ENCODE assay signal across 8 mouse cellular contexts in genomic region chr11:98968716-98969495, GRCm38 (mm10). TPM values are rescaled to one million over a fixed set of nuclear protein-coding genes. Genes with fewer than 3 reads are reported as not detected.
A peak's percentile ranks its signal among the peaks of the same experiment; 100 is the strongest.
DNase-seq lines count a peak whose midpoint lies in the region; ATAC-seq lines count a peak whose summit lies in the region.

No protein-coding gene starts in this region.

- WGBS in heart, embryonic 10.5 days: 14% methylated on average over 20 of the region's 20 CpGs
- WGBS in forebrain, embryonic 11.5 days: 2% methylated on average over 20 of the region's 20 CpGs
- 2% methylated on average over 19 of the region's 20 CpGs for WGBS in neural tube, embryonic 13.5 days

- peak; percentile 41 for ATAC-seq in forebrain, embryonic 11.5 days (replicated peaks; ENCODE audit: low FRiP score)
- ATAC-seq in neural tube, embryonic 13.5 days (ENCODE audit: low read depth): peak; percentile 36

- H3K27ac ChIP-seq in heart, embryonic 10.5 days: peak overlapping the region; percentile 66
- peak overlapping the region; percentile 86 for H3K27ac ChIP-seq in forebrain, embryonic 11.5 days (ENCODE audit: low read depth, low read length)
- H3K27ac ChIP-seq in neural tube, embryonic 13.5 days (replicated peaks): peak overlapping the region; percentile 98

- intact Hi-C loops in heart, postnatal 14 days (cut with DNase I): loop anchor here (5.0 kb wide), 1 partner anchor 107 kb away; the partner anchor contains the start of gene Wipf2

- H3K9ac ChIP-seq in forebrain, embryonic 11.5 days (ENCODE audit: low read length): peak overlapping the region; percentile 20; the same call in 1 of the 2 replicates
- H3K9ac ChIP-seq in neural tube, embryonic 13.5 days: peak overlapping the region; percentile 88

- peaks cover 79% of the 10 kb centered on the region for H3K4me1 ChIP-seq in heart, embryonic 10.5 days
- H3K4me1 ChIP-seq in forebrain, embryonic 11.5 days (replicated peaks; ENCODE audit: control insufficient read depth, insufficient read depth, low read length): peaks cover 70% of the 10 kb centered on the region
- H3K4me1 ChIP-seq in neural tube, embryonic 13.5 days (replicated peaks): peaks cover 90% of the 10 kb centered on the region

- no peaks in the 10 kb centered on the region for H3K9me3 ChIP-seq in heart, embryonic 10.5 days
- no peaks in the 10 kb centered on the region for H3K9me3 ChIP-seq in forebrain, embryonic 11.5 days (ENCODE audit: control insufficient read depth, low read length)
- no peaks in the 10 kb centered on the region for H3K9me3 ChIP-seq in neural tube, embryonic 13.5 days

- peak overlapping the region; percentile 31 for H3K4me3 ChIP-seq in heart, embryonic 10.5 days
- peak overlapping the region; percentile 11; the same call in 1 of the 2 replicates for H3K4me3 ChIP-seq in forebrain, embryonic 11.5 days (ENCODE audit: low read depth, low read length)
- peak overlapping the region; percentile 8 for H3K4me3 ChIP-seq in neural tube, embryonic 13.5 days

- no peaks in the 10 kb centered on the region for H3K27me3 ChIP-seq in heart, embryonic 10.5 days (ENCODE audit: insufficient read depth, poor library complexity, severe bottlenecking)
- no peaks in the 10 kb centered on the region for H3K27me3 ChIP-seq in forebrain, embryonic 11.5 days (ENCODE audit: control insufficient read depth, insufficient read depth, low read length)
- no peaks in the 10 kb centered on the region for H3K27me3 ChIP-seq in neural tube, embryonic 13.5 days

- peaks cover 75% of the 10 kb centered on the region for H3K36me3 ChIP-seq in heart, embryonic 10.5 days
- H3K36me3 ChIP-seq in forebrain, embryonic 11.5 days (ENCODE audit: control insufficient read depth, insufficient read depth, low read length): no peaks in the 10 kb centered on the region; the same call in 1 of the 2 replicates
- H3K36me3 ChIP-seq in neural tube, embryonic 13.5 days: peaks cover 27% of the 10 kb centered on the region

- DNase-seq in heart, embryonic 10.5 days (ENCODE audit: low spot score): no peak
- no peak for DNase-seq in heart, postnatal 14 days
- peak; percentile 49 for DNase-seq in MN1 (ENCODE audit: low spot score)
- peak; percentile 80 for DNase-seq in forebrain, embryonic 11.5 days (ENCODE audit: low spot score)
- peak; percentile 32 to 47 for DNase-seq in kidney, postnatal 4 days
- no peak for DNase-seq in layer of hippocampus, postnatal 10 days (ENCODE audit: low spot score in 2 of 2)
- no peak for DNase-seq in layer of hippocampus, postnatal 36 days

- H3K4me2 ChIP-seq in forebrain, embryonic 11.5 days (ENCODE audit: low read depth, low read length, severe bottlenecking): peak overlapping the region; percentile 43
- H3K4me2 ChIP-seq in neural tube, embryonic 13.5 days: peak overlapping the region; percentile 98

RNA-seq across cellular contexts. Expression of gene Gjd3, which starts 13.9 kb away (rescaled TPM):
- 1.0 and 1.1 TPM in 2 replicates for polyA plus RNA-seq in heart, embryonic 10.5 days (2016; fragmentation: Nextera tagmentation; extraction: Ambion mirVana)
- 1 to 10 TPM; 1.5 to 2.0 TPM for total RNA-seq in heart, postnatal 14 days (2021)
- polyA plus RNA-seq in forebrain, embryonic 11.5 days (2014; fragmentation: Nextera tagmentation; extraction: Ambion mirVana): 0.23 TPM in 1 of 2 replicates, not detected in the other
- polyA plus RNA-seq in neural tube, embryonic 13.5 days (2015; fragmentation: Nextera tagmentation; extraction: Ambion mirVana): 1.4 and 1.5 TPM in 2 replicates
- 1 to 10 TPM; 2.4 to 3.6 TPM for total RNA-seq in layer of hippocampus, postnatal 10 days (2021)
- total RNA-seq in layer of hippocampus, postnatal 36 days (2021): 1 to 10 TPM in 1 of 2 experiments, under 1 TPM in 1; 0.96 to 1.1 TPM

RNA-seq across cellular contexts. Expression of gene Rara, which starts 41.3 kb away (rescaled TPM):
- polyA plus RNA-seq in heart, embryonic 10.5 days (2016; fragmentation: Nextera tagmentation; extraction: Ambion mirVana): 30.4 and 36.9 TPM in 2 replicates
- total RNA-seq in heart, postnatal 14 days (2021): 10 to 100 TPM; 17.9 to 21.6 TPM
- polyA plus RNA-seq in forebrain, embryonic 11.5 days (2014; fragmentation: Nextera tagmentation; extraction: Ambion mirVana): 23.3 and 25.2 TPM in 2 replicates
- polyA plus RNA-seq in neural tube, embryonic 13.5 days (2015; fragmentation: Nextera tagmentation; extraction: Ambion mirVana): 24.0 and 26.7 TPM in 2 replicates
- 10 to 100 TPM; 21.7 to 24.0 TPM for total RNA-seq in layer of hippocampus, postnatal 10 days (2021)
- total RNA-seq in layer of hippocampus, postnatal 36 days (2021): 10 to 100 TPM; 18.5 to 18.7 TPM

RNA-seq across cellular contexts. Expression of gene Top2a, which starts 55.1 kb away (rescaled TPM):
- 207 and 238 TPM in 2 replicates for polyA plus RNA-seq in heart, embryonic 10.5 days (2016; fragmentation: Nextera tagmentation; extraction: Ambion mirVana)
- total RNA-seq in heart, postnatal 14 days (2021): 10 to 100 TPM; 16.0 to 34.1 TPM
- polyA plus RNA-seq in forebrain, embryonic 11.5 days (2014; fragmentation: Nextera tagmentation; extraction: Ambion mirVana): 446 and 476 TPM in 2 replicates
- 45.5 and 60.7 TPM in 2 replicates for polyA plus RNA-seq in neural tube, embryonic 13.5 days (2015; fragmentation: Nextera tagmentation; extraction: Ambion mirVana)
- 10 to 100 TPM; 16.6 to 19.1 TPM for total RNA-seq in layer of hippocampus, postnatal 10 days (2021)
- 1 to 10 TPM; 2.7 to 3.3 TPM for total RNA-seq in layer of hippocampus, postnatal 36 days (2021)

Comparison
In these comparisons a context has a peak if more than half of its experiments do, and no peak if none do; other contexts are left out.
1. DNase-seq: peak in MN1 (single experiment), forebrain, embryonic 11.5 days (single experiment) and kidney, postnatal 4 days (2 of 2); none in heart, embryonic 10.5 days (single experiment), heart, postnatal 14 days (0 of 2), layer of hippocampus, postnatal 10 days (0 of 2) and layer of hippocampus, postnatal 36 days (0 of 2).
2. Peak in every context shown above with its lines, with median percentiles within 50 percentile points of each other: H3K27ac ChIP-seq and H3K4me3 ChIP-seq.